Mouse (Mus musculus): ENCODE data around the gene Acap1. TPM values are rescaled to one million over a fixed set of nuclear protein-coding genes. Genes with fewer than 3 reads are reported as not detected.

Acap1 gene
- polyA plus RNA-seq, 1 experiment from 2014 or later = 0.93 TPM

GRCm38 (mm10) chr11:69849884-69850283, 45.5 kb downstream of the Acap1 start:
- Histone ChIP-seq H3K9me3 (replicated peaks) (no peaks in the 10 kb centered on the region), H3K4me3 (0 out of 2 replicates have a peak overlapping the region, but pooled peaks have one; percentile 10), H3K4me1 (peaks cover 58% of the 10 kb centered on the region), H3K36me3 (peaks cover 57% of the 10 kb centered on the region), H3K27ac (no peak overlapping the region), H3K27me3 (ENCODE audit: low read depth, poor library complexity, severe bottlenecking) (no peaks in the 10 kb centered on the region)
- 93% methylated on average over 15 of the region's 15 CpGs for WGBS
- no peak for DNase-seq (ENCODE audit: low spot score)

DNA sequence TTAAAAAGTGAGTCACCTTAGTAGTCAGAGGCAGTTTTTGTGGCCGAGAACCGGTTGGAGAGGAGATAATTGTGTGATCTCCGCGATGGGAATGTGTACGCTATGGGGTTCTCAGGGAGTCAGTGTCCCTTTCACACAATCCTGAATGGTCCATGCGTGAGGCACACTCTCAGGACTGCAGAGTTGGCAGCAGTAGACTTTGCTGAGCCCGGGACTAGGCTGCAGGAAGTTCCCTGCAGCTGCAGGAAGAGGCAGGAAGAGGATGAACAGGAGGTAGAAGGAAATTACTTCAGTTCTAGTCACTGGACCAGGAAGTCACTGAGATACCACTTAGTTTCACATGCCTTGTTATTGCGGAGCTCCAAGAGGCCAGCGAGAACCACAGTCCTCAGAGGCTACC, 46.2 kb downstream of the Acap1 start:
- H3K9me3 ChIP-seq (replicated peaks) = no peaks in the 10 kb centered on the region
- WGBS = 93% methylated on average over 9 of the region's 9 CpGs
- DNase-seq (ENCODE audit: low spot score) = no peak
- H3K27me3 ChIP-seq (ENCODE audit: low read depth, poor library complexity, severe bottlenecking) = no peaks in the 10 kb centered on the region
- peaks cover 54% of the 10 kb centered on the region for H3K4me1 ChIP-seq
- no peak overlapping the region for H3K4me3 ChIP-seq
- H3K27ac ChIP-seq = no peak overlapping the region
- H3K36me3 ChIP-seq = peaks cover 57% of the 10 kb centered on the region

- 98% methylated on average over 6 of the region's 6 CpGs for WGBS
- DNase-seq (ENCODE audit: low spot score) = no peak
- H3K27ac ChIP-seq = peak overlapping the region; percentile 97; the same call in 1 of the 2 replicates
- H3K36me3 ChIP-seq = peaks cover 55% of the 10 kb centered on the region
- H3K4me1 ChIP-seq = peaks cover 43% of the 10 kb centered on the region
- no peaks in the 10 kb centered on the region for H3K9me3 ChIP-seq (replicated peaks)
- peak overlapping the region; percentile 78 for H3K4me3 ChIP-seq
- H3K27me3 ChIP-seq (ENCODE audit: low read depth, poor library complexity, severe bottlenecking) = no peaks in the 10 kb centered on the region
Measured at GRCm38 (mm10) chr11:69848021-69848420, 47.3 kb downstream of the Acap1 start.

DNA sequence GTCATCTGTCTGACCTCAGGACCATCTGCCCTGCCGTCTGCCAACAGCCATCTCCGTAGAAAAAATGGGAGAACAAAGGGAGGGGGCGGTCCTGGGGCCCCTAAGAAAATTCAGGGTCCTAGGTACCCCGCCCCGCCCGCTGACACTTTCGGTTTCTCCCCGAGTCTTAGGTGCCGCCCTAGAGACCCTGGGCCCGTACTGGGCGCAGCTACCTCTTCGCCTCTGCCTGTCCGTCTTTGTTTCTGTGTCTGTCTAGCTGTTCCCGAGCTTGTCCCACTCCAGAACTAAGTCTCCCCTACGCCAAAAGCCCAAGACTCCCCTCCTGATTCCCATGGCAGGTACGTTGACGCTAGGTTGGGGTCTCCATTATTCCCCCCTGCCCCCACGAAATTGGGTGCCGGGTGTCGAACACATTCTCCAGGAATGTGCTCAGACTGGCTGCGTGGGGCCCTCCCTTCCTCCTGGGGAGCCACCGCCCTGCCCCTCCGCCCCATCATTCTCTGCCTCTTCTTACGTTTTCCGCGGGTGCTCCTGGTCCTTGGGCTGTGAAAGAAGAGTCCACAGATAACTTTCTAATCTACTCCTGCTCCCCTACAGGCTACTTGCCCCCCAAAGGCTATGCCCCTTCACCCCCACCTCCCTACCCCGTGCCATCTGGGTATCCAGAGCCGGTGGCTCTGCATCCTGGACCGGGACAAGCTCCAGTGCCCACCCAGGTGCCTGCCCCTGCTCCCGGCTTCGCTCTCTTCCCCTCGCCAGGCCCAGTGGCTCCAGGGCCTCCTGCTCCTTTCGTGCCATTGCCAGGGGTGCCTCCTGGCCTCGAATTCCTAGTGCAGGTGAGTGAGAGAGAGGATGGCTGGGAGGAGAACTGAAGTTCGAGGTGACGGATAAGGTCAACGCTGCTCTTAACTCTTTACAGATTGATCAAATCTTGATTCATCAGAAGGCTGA, 48.3 kb downstream of the Acap1 start:
- no peaks in the 10 kb centered on the region for H3K27me3 ChIP-seq (ENCODE audit: low read depth, poor library complexity, severe bottlenecking)
- H3K9me3 ChIP-seq (replicated peaks) = no peaks in the 10 kb centered on the region
- H3K27ac ChIP-seq = peak overlapping the region; percentile 97
- 10% methylated on average over 37 of the region's 37 CpGs for WGBS
- H3K4me1 ChIP-seq = peaks cover 42% of the 10 kb centered on the region
- peak; percentile 65 for DNase-seq (ENCODE audit: low spot score)
- peaks cover 45% of the 10 kb centered on the region for H3K36me3 ChIP-seq
- H3K4me3 ChIP-seq = peak overlapping the region; percentile 78

GRCm38 (mm10) chr11:69846198-69846680, 49.1 kb downstream of the Acap1 start, which contains the start of gene Plscr3:
TSS of gene Plscr3 (plus strand) at chr11:69846376.
- peak within 1 kb of the TSS; percentile 78 for H3K4me3 ChIP-seq
- WGBS = 1% methylated on average over 38 of the region's 38 CpGs
- H3K9me3 ChIP-seq (replicated peaks) = no peaks in the 10 kb centered on the region
- H3K36me3 ChIP-seq = peaks cover 37% of the 10 kb centered on the region
- peak; percentile 95 for DNase-seq (ENCODE audit: low spot score)
- peak within 1 kb of the TSS; percentile 97 for H3K27ac ChIP-seq
- no peaks in the 10 kb centered on the region for H3K27me3 ChIP-seq (ENCODE audit: low read depth, poor library complexity, severe bottlenecking)
- peaks cover 36% of the 10 kb centered on the region for H3K4me1 ChIP-seq

DNA sequence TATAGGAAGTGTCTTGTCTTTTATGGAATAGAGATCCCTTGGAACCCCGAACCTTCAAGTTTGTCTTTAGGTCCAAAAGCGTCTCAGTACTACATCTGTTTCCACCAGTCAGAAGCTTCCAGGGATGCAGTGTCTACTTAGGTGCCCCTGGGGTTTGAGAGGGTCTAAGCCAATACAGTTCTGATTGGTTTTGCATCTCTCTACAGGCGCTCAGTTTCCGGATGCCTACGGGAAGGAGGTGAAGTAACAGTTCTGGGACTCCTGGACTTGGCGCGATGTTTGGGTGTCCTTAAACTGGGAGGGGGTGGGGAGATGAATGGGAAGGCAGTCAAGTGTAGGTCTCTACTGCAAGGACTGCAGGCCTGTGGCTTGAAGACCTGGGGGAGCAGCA, 56.6 kb downstream of the Acap1 start:
- Histone ChIP-seq H3K27me3 (ENCODE audit: low read depth, poor library complexity, severe bottlenecking) (peaks cover 34% of the 10 kb centered on the region), H3K9me3 (replicated peaks) (no peaks in the 10 kb centered on the region), H3K4me1 (peaks cover 50% of the 10 kb centered on the region), H3K36me3 (peaks cover 3% of the 10 kb centered on the region), H3K4me3 (peak overlapping the region; percentile 72), H3K27ac (peak overlapping the region; percentile 88)
- WGBS = 6% methylated on average over 7 of the region's 7 CpGs
- peak; percentile 65 for DNase-seq (ENCODE audit: low spot score)

- DNase-seq (ENCODE audit: low spot score) = peak; percentile 92
- H3K4me3 ChIP-seq = peak within 1 kb of the TSS; percentile 72
- H3K27me3 ChIP-seq (ENCODE audit: low read depth, poor library complexity, severe bottlenecking) = peaks cover 40% of the 10 kb centered on the region
- no peaks in the 10 kb centered on the region for H3K9me3 ChIP-seq (replicated peaks)
- peaks cover 53% of the 10 kb centered on the region for H3K4me1 ChIP-seq
- peaks cover 8% of the 10 kb centered on the region for H3K36me3 ChIP-seq
- WGBS = under 1% methylated on average over 34 of the region's 34 CpGs
- peak within 1 kb of the TSS; percentile 88 for H3K27ac ChIP-seq
Measured at GRCm38 (mm10) chr11:69837952-69838713, 57.2 kb downstream of the Acap1 start, which contains the start of gene Tmem256. TSS of gene Tmem256 (plus strand) at chr11:69838514.

GRCm38 (mm10) chr11:69837604-69837951, 57.8 kb downstream of the Acap1 start, which contains the start of gene Nlgn2:
TSS of gene Nlgn2 (minus strand) at chr11:69837784.
- peaks cover 53% of the 10 kb centered on the region for H3K4me1 ChIP-seq
- WGBS = under 1% methylated on average over 30 of the region's 32 CpGs
- peak within 1 kb of the TSS; percentile 88 for H3K27ac ChIP-seq
- peaks cover 45% of the 10 kb centered on the region for H3K27me3 ChIP-seq (ENCODE audit: low read depth, poor library complexity, severe bottlenecking)
- no peaks in the 10 kb centered on the region for H3K9me3 ChIP-seq (replicated peaks)
- no peak for DNase-seq (ENCODE audit: low spot score)
- H3K36me3 ChIP-seq = peaks cover 14% of the 10 kb centered on the region
- H3K4me3 ChIP-seq = peak within 1 kb of the TSS; percentile 72

GRCm38 (mm10) chr11:69836703-69837576, 58.4 kb downstream of the Acap1 start:
- peak overlapping the region; percentile 88 for H3K27ac ChIP-seq
- peaks cover 17% of the 10 kb centered on the region for H3K36me3 ChIP-seq
- peak overlapping the region; percentile 72 for H3K4me3 ChIP-seq
- peaks cover 53% of the 10 kb centered on the region for H3K4me1 ChIP-seq
- DNase-seq (ENCODE audit: low spot score) = peak; percentile 68
- WGBS = 1% methylated on average over 52 of the region's 52 CpGs
- H3K27me3 ChIP-seq (ENCODE audit: low read depth, poor library complexity, severe bottlenecking) = peaks cover 52% of the 10 kb centered on the region
- H3K9me3 ChIP-seq (replicated peaks) = no peaks in the 10 kb centered on the region

- Histone ChIP-seq H3K4me1 (peaks cover 58% of the 10 kb centered on the region), H3K36me3 (peaks cover 19% of the 10 kb centered on the region)
Measured at GRCm38 (mm10) chr11:69835966-69836335, 59.4 kb downstream of the Acap1 start.

GRCm38 (mm10) chr11:69835326-69835965, 59.9 kb downstream of the Acap1 start:
- peak; percentile 64 for DNase-seq (ENCODE audit: low spot score)
- peak overlapping the region; percentile 72 for H3K4me3 ChIP-seq
- H3K9me3 ChIP-seq (replicated peaks) = no peaks in the 10 kb centered on the region
- H3K27ac ChIP-seq = 0 out of 2 replicates have a peak overlapping the region, but pooled peaks have one; percentile 12
- H3K36me3 ChIP-seq = peaks cover 19% of the 10 kb centered on the region
- peaks cover 61% of the 10 kb centered on the region for H3K4me1 ChIP-seq
- H3K27me3 ChIP-seq (ENCODE audit: low read depth, poor library complexity, severe bottlenecking) = peaks cover 53% of the 10 kb centered on the region
- WGBS = 5% methylated on average over 9 of the region's 9 CpGs

More at GRCm38 (mm10) chr11:69835966-69836335, 59.4 kb downstream of the Acap1 start:
- DNase-seq (ENCODE audit: low spot score) = no peak
- Histone ChIP-seq H3K27me3 (ENCODE audit: low read depth, poor library complexity, severe bottlenecking) (peaks cover 53% of the 10 kb centered on the region), H3K4me3 (peak overlapping the region; percentile 72), H3K27ac (peak overlapping the region; percentile 12; the same call in 1 of the 2 replicates), H3K9me3 (replicated peaks) (no peaks in the 10 kb centered on the region)
- WGBS = 3% methylated on average over 4 of the region's 4 CpGs
